Mouse (Mus musculus): ENCODE results near the gene Suco. TPM values are rescaled to one million over a fixed set of nuclear protein-coding genes. Genes with fewer than 3 reads are reported as not detected.

Gene Suco
- total and polyA plus RNA-seq, 2 experiments from 2014 or later = 18.5 to 39.6 TPM

DNA sequence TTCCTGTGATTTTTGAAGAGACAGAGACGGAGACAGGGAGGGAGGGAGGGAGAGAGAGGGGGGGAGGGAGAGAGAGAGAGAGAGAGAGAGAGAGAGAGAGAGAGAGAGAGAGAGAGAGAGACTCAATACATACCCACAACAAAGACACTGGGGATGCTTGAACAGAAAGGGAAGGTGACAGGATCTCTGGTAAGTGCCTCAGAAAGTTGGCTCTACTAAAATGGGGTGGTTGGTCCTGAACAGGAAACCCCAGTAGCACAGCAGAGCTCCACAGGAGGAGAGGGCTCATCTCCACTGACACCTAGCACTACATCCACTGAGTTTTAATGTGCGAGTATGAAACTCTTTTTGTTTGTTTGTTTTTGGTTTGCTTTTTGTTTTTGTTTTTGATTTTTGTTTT is 75.2 kb downstream of the Suco start:
- H3K36me3 ChIP-seq (ENCODE audit: insufficient read depth) = no peaks in the 10 kb centered on the region
- H3K4me3 ChIP-seq (ENCODE audit: low read depth, low read length) = no peak overlapping the region
- H3K27ac ChIP-seq (ENCODE audit: low read depth, low read length) = no peak overlapping the region
- DNase-seq (no peak), ATAC-seq (no peak)
- no peak for TF ChIP-seq CTCF (IDR thresholded peaks at IDR 0.05; ENCODE audit: low read depth)
- H3K4me2 ChIP-seq (ENCODE audit: low read depth) = no peak overlapping the region
- WGBS = 80% methylated on average over 2 of the region's 2 CpGs
- no peaks in the 10 kb centered on the region for H3K27me3 ChIP-seq (ENCODE audit: insufficient read depth, low read length)
- H3K9ac ChIP-seq = no peak overlapping the region
- H3K9me3 ChIP-seq (ENCODE audit: low read length) = no peaks in the 10 kb centered on the region
- no peaks in the 10 kb centered on the region for H3K4me1 ChIP-seq (ENCODE audit: insufficient read depth)

DNA sequence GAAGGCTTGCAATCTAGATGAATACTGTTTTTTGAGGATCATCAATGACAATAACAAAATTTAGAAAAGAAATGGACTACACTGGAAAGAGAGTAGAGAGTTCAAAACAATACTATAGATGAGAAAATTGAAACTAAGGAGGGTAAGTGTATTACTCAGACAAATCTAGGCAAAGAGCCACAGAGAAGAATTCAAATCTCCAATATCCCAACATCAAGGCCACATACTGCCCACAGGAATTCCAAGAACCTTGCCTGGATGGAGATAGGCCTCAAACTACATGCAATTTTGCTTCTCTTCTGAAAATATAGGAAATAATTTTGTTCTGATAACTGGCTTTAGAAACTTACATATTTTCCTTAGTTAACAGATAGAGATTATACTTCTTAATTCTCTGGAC is 76.2 kb downstream of the Suco start:
- Histone ChIP-seq H3K4me1 (ENCODE audit: insufficient read depth) (no peaks in the 10 kb centered on the region), H3K27me3 (ENCODE audit: insufficient read depth, low read length) (no peaks in the 10 kb centered on the region), H3K4me3 (ENCODE audit: low read depth, low read length) (no peak overlapping the region), H3K27ac (ENCODE audit: low read depth, low read length) (no peak overlapping the region), H3K9me3 (ENCODE audit: low read length) (no peaks in the 10 kb centered on the region), H3K4me2 (ENCODE audit: low read depth) (no peak overlapping the region), H3K36me3 (ENCODE audit: insufficient read depth) (no peaks in the 10 kb centered on the region), H3K9ac (no peak overlapping the region)
- ATAC-seq = no peak
- TF ChIP-seq CTCF (IDR thresholded peaks at IDR 0.05; ENCODE audit: low read depth) = no peak
- DNase-seq = no peak

DNA sequence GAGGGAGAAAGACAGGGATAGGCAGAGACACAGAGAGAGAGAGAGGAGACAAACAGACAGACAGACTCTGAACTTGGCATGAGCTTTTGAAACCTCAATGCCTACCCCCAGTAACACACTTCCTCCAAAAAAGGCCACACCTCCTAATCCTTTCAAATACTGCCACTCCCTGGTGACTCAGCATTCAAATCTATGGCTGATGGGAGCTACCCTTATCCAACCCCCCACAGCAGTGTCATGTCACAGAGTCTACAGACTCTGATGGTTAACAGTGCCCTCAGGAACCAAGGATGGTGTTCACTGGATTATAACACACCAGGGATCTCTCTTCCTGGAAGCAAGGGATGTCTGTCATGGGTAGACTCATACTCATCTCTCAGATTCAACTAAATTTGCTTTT is 76.7 kb downstream of the Suco start:
- Histone ChIP-seq H3K27me3 (ENCODE audit: insufficient read depth, low read length) (no peaks in the 10 kb centered on the region), H3K4me3 (ENCODE audit: low read depth, low read length) (no peak overlapping the region), H3K4me1 (ENCODE audit: insufficient read depth) (no peaks in the 10 kb centered on the region), H3K36me3 (ENCODE audit: insufficient read depth) (no peaks in the 10 kb centered on the region), H3K27ac (ENCODE audit: low read depth, low read length) (no peak overlapping the region), H3K4me2 (ENCODE audit: low read depth) (no peak overlapping the region), H3K9me3 (ENCODE audit: low read length) (no peaks in the 10 kb centered on the region), H3K9ac (no peak overlapping the region)
- DNase-seq = no peak
- TF ChIP-seq CTCF (IDR thresholded peaks at IDR 0.05; ENCODE audit: low read depth) = no peak
- no peak for ATAC-seq

DNA sequence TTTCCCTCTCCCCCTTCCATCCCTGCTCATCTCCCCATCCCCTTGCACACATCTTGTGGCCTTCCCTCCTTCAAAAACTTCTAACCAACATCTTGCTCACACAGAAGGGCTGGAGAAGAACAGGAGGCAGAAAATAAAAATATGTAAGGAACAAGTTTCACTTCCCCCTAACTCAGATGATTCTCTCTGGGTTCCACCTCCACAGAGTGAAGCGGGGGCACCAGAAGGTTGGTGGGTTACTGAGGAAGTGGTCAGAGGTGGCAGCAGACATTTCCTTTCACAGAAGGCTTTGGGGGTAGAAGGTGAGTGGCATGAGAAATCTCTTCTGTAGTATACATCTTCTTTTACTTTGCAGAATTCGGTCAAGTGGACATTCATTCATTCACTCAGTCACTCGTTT is 77.6 kb downstream of the Suco start:
- H3K27me3 ChIP-seq (ENCODE audit: insufficient read depth, low read length) = no peaks in the 10 kb centered on the region
- ATAC-seq (no peak), DNase-seq (no peak)
- no peak for TF ChIP-seq CTCF (IDR thresholded peaks at IDR 0.05; ENCODE audit: low read depth)
- WGBS = 91% methylated on average over 3 of the region's 3 CpGs
- H3K36me3 ChIP-seq (ENCODE audit: insufficient read depth) = no peaks in the 10 kb centered on the region
- no peaks in the 10 kb centered on the region for H3K4me1 ChIP-seq (ENCODE audit: insufficient read depth)
- H3K9me3 ChIP-seq (ENCODE audit: low read length) = no peaks in the 10 kb centered on the region
- no peak overlapping the region for H3K4me3 ChIP-seq (ENCODE audit: low read depth, low read length)
- H3K4me2 ChIP-seq (ENCODE audit: low read depth) = no peak overlapping the region
- H3K9ac ChIP-seq = no peak overlapping the region
- no peak overlapping the region for H3K27ac ChIP-seq (ENCODE audit: low read depth, low read length)

GRCm38 (mm10) chr1:161794447-161795211 is 81.9 kb downstream of the Suco start:
- Histone ChIP-seq H3K4me3 (ENCODE audit: low read depth, low read length) (no peak overlapping the region), H3K9ac (no peak overlapping the region), H3K27me3 (ENCODE audit: insufficient read depth, low read length) (no peaks in the 10 kb centered on the region), H3K27ac (ENCODE audit: low read depth, low read length) (no peak overlapping the region), H3K4me2 (ENCODE audit: low read depth) (no peak overlapping the region), H3K36me3 (ENCODE audit: insufficient read depth) (no peaks in the 10 kb centered on the region), H3K4me1 (ENCODE audit: insufficient read depth) (no peaks in the 10 kb centered on the region), H3K9me3 (ENCODE audit: low read length) (no peaks in the 10 kb centered on the region)
- no peak for DNase-seq
- 88% methylated on average over 10 of the region's 10 CpGs for WGBS
- TF ChIP-seq CTCF (IDR thresholded peaks at IDR 0.05; ENCODE audit: low read depth) = no peak
- no peak for ATAC-seq

DNA sequence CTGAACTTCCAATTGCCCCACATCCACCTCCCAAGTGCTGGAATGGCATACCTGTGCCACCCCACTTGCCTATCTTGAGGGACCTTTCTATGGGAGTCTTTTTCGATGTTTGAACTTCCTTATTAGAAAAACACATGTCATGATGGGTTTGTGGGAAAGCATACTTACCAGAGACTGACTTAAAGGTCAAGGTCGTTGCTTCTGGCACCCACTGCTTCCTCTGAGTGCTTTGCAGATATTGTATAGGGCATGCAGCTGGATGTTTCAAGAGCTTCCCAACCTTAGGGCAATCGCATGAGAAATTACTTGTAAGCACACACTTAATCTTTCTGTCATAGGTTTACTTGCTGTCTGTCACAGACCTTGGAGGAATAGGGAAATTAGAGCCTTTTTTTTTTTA is 83.2 kb downstream of the Suco start:
- no peak for TF ChIP-seq CTCF (IDR thresholded peaks at IDR 0.05; ENCODE audit: low read depth)
- DNase-seq (no peak), ATAC-seq (no peak)
- H3K27me3 ChIP-seq (ENCODE audit: insufficient read depth, low read length) = no peaks in the 10 kb centered on the region
- no peak overlapping the region for H3K27ac ChIP-seq (ENCODE audit: low read depth, low read length)
- no peaks in the 10 kb centered on the region for H3K9me3 ChIP-seq (ENCODE audit: low read length)
- no peaks in the 10 kb centered on the region for H3K36me3 ChIP-seq (ENCODE audit: insufficient read depth)
- H3K9ac ChIP-seq = no peak overlapping the region
- 86% methylated on average over 3 of the region's 3 CpGs for WGBS
- H3K4me1 ChIP-seq (ENCODE audit: insufficient read depth) = no peaks in the 10 kb centered on the region
- no peak overlapping the region for H3K4me2 ChIP-seq (ENCODE audit: low read depth)
- H3K4me3 ChIP-seq (ENCODE audit: low read depth, low read length) = no peak overlapping the region

- Histone ChIP-seq H3K36me3 (ENCODE audit: insufficient read depth) (no peaks in the 10 kb centered on the region), H3K9me3 (ENCODE audit: low read length) (no peaks in the 10 kb centered on the region), H3K27me3 (ENCODE audit: insufficient read depth, low read length) (no peaks in the 10 kb centered on the region), H3K27ac (ENCODE audit: low read depth, low read length) (no peak overlapping the region), H3K4me1 (ENCODE audit: insufficient read depth) (no peaks in the 10 kb centered on the region), H3K9ac (no peak overlapping the region), H3K4me3 (ENCODE audit: low read depth, low read length) (no peak overlapping the region), H3K4me2 (ENCODE audit: low read depth) (no peak overlapping the region)
- 91% methylated on average over 4 of the region's 4 CpGs for WGBS
- DNase-seq = no peak
- ATAC-seq = no peak
- TF ChIP-seq CTCF (IDR thresholded peaks at IDR 0.05; ENCODE audit: low read depth) = no peak
These were observed 83.9 kb downstream of the Suco start for GRCm38 (mm10) chr1:161792687-161792969.

All from forebrain, postnatal 0 days (tissue).